Mouse (Mus musculus): ENCODE data around the gene 4930503B20Rik. TPM values are rescaled to one million over a fixed set of nuclear protein-coding genes. Genes with fewer than 3 reads are reported as not detected.
A peak's percentile ranks its signal among the peaks of the same experiment; 100 is the strongest.

The 4930503B20Rik gene
- polyA plus RNA-seq, 1 experiment, result 0.08 TPM

DNA sequence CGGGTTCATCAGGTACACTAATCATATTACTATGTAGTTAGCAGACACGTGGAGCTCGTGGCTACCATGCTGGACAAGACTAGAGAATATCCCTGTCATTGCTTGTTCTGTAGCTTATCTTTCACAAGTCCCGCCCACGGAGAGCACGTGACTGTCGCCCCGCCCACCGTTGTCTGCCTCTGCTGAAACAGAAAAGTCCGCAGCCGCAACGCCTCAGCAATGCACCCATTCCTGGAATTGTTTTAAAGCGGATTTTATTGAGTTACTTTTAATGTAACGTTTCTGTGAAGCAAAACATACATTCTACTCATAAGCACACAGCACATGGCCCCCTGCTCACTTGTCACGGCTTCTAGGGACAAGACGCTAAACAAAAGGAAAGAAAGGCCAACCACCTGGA is 28.5 kb upstream of the 4930503B20Rik start:
- TF ChIP-seq CTCF (IDR thresholded peaks at IDR 0.05; ENCODE audit: borderline replicate concordance, extremely low read depth, insufficient read depth, insufficient read length) (no peak), POLR2A (IDR thresholded peaks at IDR 0.05; ENCODE audit: borderline replicate concordance, extremely low read depth, insufficient read depth, insufficient read length, poor library complexity, severe bottlenecking) (no peak)
- DNase-seq (ENCODE audit: low read depth), result no peak

DNA sequence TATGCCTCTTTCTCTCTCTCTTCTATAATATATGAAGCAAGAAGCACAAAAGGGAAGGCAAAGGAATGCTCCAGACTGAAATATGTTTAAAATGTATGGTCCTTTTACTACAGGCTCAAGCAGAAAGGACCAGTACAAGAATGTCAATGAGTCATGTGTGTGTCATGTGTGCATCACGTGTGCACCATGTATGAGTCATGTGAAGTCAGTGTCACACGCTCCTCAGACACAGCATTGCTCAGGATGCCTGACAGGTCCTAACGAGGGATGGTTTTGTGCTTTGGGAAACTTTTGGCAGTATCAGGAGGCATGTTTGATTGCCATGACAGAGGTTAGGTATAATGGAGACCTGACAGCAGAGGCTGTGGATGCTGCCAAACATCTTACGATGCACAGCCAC is 25.1 kb upstream of the 4930503B20Rik start:
- no peak for TF ChIP-seq POLR2A (IDR thresholded peaks at IDR 0.05; ENCODE audit: borderline replicate concordance, extremely low read depth, insufficient read depth, insufficient read length, poor library complexity, severe bottlenecking)
- TF ChIP-seq CTCF (IDR thresholded peaks at IDR 0.05; ENCODE audit: borderline replicate concordance, extremely low read depth, insufficient read depth, insufficient read length), result no peak
- no peak for DNase-seq (ENCODE audit: low read depth)

DNA sequence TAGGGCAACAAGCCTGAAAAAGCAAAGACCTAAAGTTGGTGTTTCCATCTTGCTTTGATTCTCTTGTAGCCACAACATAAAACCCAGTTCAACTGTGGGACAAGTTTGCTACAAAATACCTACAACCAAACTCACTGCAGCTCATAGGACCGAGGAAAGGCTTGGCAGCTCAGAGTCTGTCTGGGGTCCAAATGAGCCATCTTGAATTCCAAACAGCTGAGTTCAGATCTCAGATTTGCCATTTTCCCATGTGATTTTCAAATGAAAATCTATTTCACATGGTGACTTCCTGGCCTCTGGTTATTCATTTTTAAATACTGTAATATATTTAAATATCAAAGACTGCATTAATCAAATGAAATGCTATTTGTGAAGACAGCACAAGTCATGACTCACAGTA is 24.0 kb upstream of the 4930503B20Rik start:
- DNase-seq (ENCODE audit: low read depth), result no peak
- TF ChIP-seq POLR2A (IDR thresholded peaks at IDR 0.05; ENCODE audit: borderline replicate concordance, extremely low read depth, insufficient read depth, insufficient read length, poor library complexity, severe bottlenecking) (no peak), CTCF (IDR thresholded peaks at IDR 0.05; ENCODE audit: borderline replicate concordance, extremely low read depth, insufficient read depth, insufficient read length) (no peak)

DNA sequence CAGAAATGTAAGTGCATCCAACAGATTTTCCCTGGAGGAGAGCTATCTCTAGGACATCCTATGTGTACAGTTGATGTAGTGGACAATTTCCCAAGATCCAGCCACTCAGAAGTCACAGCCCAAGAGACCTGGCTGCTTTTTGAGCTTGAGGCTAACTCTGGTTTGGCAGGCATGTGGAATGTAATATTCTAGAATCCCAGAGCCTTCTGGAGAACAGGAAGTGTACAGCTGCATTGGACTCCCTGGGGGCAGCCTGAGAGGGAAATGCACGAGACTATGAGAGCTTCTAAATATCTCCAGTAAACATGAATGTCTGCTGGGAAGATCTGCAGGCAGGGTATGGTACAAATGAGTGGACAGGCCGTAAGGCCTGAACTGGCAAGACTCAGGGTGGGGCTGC is 20.0 kb upstream of the 4930503B20Rik start:
- no peak for DNase-seq (ENCODE audit: low read depth)
- TF ChIP-seq CTCF (IDR thresholded peaks at IDR 0.05; ENCODE audit: borderline replicate concordance, extremely low read depth, insufficient read depth, insufficient read length) (no peak), POLR2A (IDR thresholded peaks at IDR 0.05; ENCODE audit: borderline replicate concordance, extremely low read depth, insufficient read depth, insufficient read length, poor library complexity, severe bottlenecking) (no peak)

DNA sequence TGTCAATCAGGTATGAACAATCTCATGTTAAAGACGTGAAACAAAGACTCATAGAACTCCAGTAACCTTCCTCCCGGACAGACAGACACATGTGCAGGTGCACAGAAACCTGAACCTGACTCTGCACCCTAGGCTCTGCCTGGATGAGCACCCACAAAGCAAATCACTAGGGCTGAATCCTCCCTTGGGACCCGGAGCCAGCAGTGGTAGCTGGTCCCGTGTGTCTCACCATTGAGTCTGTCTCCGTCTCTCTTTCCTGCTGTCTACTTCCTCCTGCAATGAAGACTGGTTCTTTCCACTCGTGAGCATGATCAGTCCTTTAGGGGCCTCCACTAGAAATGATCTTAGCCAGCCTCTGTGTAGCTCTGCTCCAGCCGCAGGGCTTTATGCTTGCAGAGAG is 10.8 kb upstream of the 4930503B20Rik start:
- TF ChIP-seq CTCF (IDR thresholded peaks at IDR 0.05; ENCODE audit: borderline replicate concordance, extremely low read depth, insufficient read depth, insufficient read length) (no peak), POLR2A (IDR thresholded peaks at IDR 0.05; ENCODE audit: borderline replicate concordance, extremely low read depth, insufficient read depth, insufficient read length, poor library complexity, severe bottlenecking) (no peak)
- DNase-seq (ENCODE audit: low read depth), result no peak

DNA sequence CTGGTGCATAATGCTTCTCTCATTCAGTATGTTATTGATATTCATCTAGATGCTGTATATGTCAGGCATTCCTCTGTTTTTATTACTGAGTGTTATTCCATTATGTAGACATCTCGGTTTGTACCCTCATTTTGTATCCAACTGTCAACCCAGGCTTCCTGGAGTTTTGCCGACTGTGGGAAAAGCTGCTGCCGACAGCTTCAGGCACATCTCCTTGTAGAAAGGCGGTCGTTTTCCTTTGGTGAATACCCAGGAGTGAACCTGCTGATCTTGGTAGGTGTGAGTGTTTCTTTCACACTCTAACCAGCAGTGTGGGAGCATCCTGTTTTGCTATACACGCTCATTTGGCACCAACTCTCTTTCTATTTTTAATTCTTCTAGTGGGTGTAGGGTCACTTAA is 9.9 kb upstream of the 4930503B20Rik start:
- TF ChIP-seq CTCF (IDR thresholded peaks at IDR 0.05; ENCODE audit: borderline replicate concordance, extremely low read depth, insufficient read depth, insufficient read length) (no peak), POLR2A (IDR thresholded peaks at IDR 0.05; ENCODE audit: borderline replicate concordance, extremely low read depth, insufficient read depth, insufficient read length, poor library complexity, severe bottlenecking) (no peak)
- DNase-seq (ENCODE audit: low read depth), result peak; percentile 22

DNA sequence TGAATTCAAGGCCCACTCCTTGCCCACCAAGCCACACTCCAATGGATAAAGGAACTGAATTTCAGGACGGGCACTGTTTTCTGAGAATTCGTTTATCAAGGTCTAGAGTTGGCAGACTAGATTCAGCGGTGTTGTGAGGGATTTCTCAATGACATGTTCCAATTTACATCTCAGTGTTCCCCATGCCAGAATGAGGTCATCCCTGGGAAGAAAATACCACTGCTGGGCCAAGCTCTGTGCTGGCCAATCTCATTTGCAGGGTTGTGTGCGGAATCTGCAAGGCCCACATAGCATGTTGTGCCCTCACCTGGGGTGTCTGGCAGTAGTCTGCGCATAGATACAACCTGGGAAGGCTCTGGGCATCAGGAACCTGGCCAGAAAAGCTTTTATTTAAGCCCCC is 8.2 kb upstream of the 4930503B20Rik start:
- TF ChIP-seq POLR2A (IDR thresholded peaks at IDR 0.05; ENCODE audit: borderline replicate concordance, extremely low read depth, insufficient read depth, insufficient read length, poor library complexity, severe bottlenecking), result no peak
- TF ChIP-seq CTCF (IDR thresholded peaks at IDR 0.05; ENCODE audit: borderline replicate concordance, extremely low read depth, insufficient read depth, insufficient read length), result no peak
- DNase-seq (ENCODE audit: low read depth), result peak; percentile 33

DNA sequence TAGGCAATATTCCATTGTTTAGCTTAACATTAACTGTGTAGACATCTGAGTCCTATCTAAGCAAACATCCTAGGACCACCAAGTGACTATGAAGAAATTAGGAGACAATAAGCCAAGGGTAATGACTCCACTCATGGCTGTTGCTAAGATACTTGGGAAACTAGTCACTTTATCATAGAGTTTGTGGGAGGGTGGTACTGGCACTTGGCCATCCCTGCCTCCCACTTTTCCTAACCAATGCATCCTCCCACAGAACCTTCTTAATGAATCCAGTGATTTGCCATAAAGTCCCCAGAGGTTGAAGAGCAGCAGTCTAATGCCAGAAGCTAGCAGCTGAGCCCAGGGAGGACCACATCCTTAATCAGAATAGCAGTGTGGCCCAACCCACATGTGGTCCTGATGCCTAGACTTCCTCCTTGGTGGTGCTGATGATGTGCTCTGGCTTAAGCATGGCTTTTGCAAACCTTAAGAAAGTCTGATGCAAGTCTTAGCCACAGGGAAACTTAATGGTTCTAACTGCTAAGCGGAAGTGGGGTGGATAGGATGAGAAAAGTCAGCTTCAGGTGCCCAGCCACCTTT is 7.0 kb upstream of the 4930503B20Rik start:
- DNase-seq (ENCODE audit: low read depth), result no peak
- TF ChIP-seq POLR2A (IDR thresholded peaks at IDR 0.05; ENCODE audit: borderline replicate concordance, extremely low read depth, insufficient read depth, insufficient read length, poor library complexity, severe bottlenecking), result no peak
- TF ChIP-seq CTCF (IDR thresholded peaks at IDR 0.05; ENCODE audit: borderline replicate concordance, extremely low read depth, insufficient read depth, insufficient read length), result no peak

DNA sequence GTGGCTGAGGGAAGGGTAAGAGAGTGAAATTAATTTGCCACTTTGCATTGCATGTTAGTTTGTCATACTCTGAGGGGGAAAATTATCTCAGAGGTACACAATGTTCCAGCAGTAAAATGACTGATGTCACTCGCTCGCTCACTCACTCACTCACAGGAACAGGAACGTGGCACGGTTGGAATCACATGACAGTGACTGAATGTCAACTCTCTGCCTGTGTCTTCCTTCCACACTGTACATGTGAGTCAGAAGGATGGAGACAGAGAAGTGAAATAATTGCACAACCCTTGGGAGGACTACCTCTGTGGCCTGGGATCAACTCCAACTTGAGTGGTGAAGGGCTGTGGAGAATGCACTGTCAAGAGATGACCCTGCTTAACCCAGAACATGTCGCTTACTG is 6.3 kb upstream of the 4930503B20Rik start:
- no peak for DNase-seq (ENCODE audit: low read depth)
- TF ChIP-seq POLR2A (IDR thresholded peaks at IDR 0.05; ENCODE audit: borderline replicate concordance, extremely low read depth, insufficient read depth, insufficient read length, poor library complexity, severe bottlenecking) (no peak), CTCF (IDR thresholded peaks at IDR 0.05; ENCODE audit: borderline replicate concordance, extremely low read depth, insufficient read depth, insufficient read length) (no peak)

DNA sequence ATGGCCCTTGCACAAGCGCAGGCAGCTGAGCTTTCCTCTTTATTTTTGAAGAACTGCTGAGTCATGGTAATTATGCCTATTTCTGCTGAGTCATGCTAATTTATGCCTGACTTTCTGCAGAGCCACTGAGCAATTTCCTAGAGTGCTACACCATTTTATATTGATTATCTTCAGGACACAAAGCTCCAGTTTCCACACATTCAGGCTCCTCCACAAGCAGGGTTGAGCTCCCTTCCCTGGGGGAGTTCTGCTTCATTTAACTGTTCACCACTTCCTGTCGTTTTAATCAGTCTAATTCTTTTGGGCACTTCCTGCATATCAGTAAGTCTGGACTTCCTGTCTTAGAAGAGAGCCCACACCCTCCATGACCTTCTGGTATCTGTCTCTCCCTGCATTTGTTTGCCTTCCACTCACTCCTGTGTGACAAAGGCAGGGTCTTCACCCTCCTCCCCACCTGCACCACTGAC is 4.0 kb upstream of the 4930503B20Rik start:
- peak; percentile 15 for DNase-seq (ENCODE audit: low read depth)
- TF ChIP-seq CTCF (IDR thresholded peaks at IDR 0.05; ENCODE audit: borderline replicate concordance, extremely low read depth, insufficient read depth, insufficient read length) (no peak), POLR2A (IDR thresholded peaks at IDR 0.05; ENCODE audit: borderline replicate concordance, extremely low read depth, insufficient read depth, insufficient read length, poor library complexity, severe bottlenecking) (no peak)

DNA sequence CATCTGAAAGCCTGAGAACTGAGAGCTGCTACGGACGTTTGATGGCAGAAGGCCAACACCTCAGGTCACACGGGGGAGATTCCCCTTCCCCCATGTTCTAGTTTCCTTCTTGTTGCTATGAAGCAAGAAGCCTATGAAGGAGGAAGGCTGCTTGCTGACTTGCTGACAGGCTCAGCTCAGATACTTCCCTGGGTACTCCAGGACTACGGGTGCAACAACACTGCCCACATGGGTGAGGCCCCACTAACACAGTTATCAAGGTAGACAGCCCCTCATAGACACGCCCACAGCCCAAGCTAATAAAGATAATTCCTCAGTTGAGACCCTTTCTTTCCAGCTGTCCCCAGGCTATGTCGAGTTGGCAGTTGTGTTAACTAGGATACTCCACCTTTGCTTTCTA is 2.6 kb upstream of the 4930503B20Rik start:
- TF ChIP-seq POLR2A (IDR thresholded peaks at IDR 0.05; ENCODE audit: borderline replicate concordance, extremely low read depth, insufficient read depth, insufficient read length, poor library complexity, severe bottlenecking) (no peak), CTCF (IDR thresholded peaks at IDR 0.05; ENCODE audit: borderline replicate concordance, extremely low read depth, insufficient read depth, insufficient read length) (no peak)
- DNase-seq (ENCODE audit: low read depth), result no peak

DNA sequence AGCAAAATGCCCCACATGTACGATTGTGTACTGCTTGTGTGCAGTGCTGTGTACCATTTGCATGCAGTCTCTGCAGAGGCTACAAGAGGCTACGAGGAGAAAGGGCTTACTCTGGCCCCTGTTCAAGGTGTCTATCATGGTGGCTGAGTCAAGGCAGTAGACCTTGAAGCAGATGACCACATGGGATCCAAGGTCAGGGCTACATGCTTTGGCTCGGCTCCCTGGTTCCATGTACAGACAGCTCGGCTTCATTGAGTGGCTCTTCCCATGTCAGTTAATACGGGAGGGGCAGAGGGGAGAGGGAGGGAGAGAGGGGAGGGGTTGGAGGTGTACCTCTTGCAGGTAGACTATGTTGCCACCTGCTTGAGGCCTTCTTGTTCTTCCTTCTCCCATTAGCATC is 1.3 kb upstream of the 4930503B20Rik start:
- DNase-seq (ENCODE audit: low read depth), result no peak
- TF ChIP-seq POLR2A (IDR thresholded peaks at IDR 0.05; ENCODE audit: borderline replicate concordance, extremely low read depth, insufficient read depth, insufficient read length, poor library complexity, severe bottlenecking), result no peak
- no peak for TF ChIP-seq CTCF (IDR thresholded peaks at IDR 0.05; ENCODE audit: borderline replicate concordance, extremely low read depth, insufficient read depth, insufficient read length)

Data from brain, embryonic 14.5 days (tissue).